Mouse (Mus musculus) liver, embryonic 13.5 days (tissue): Measurements from ENCODE around the gene Sbsn. TPM values are rescaled to one million over a fixed set of nuclear protein-coding genes. Genes with fewer than 3 reads are reported as not detected.

ENCODE experiments used
- ATAC-seq: fragments of 200-750 bp; cut with Nextera tagmentation; 2 replicates; pipeline ENCODE4 v1.8.0; 2017; ENCODE audit warnings: low read depth, mild to moderate bottlenecking, moderate number of reproducible peaks, moderate library complexity
- DNase-seq: peaks from one replicate; pipeline ENCODE4 v3.0.0; 2022
- H3K27ac ChIP-seq: fragments of 300-500 bp; sonication (generic); 2 replicates; pipeline ENCODE4 v1.5.1; 2015; ENCODE audit warnings: moderate library complexity, mild to moderate bottlenecking, inconsistent platforms
- H3K27me3 ChIP-seq: fragments of 300-500 bp; sonication (generic); 2 replicates; pipeline ENCODE4 v1.6.1; 2015; ENCODE audit warnings: mild to moderate bottlenecking, inconsistent platforms
- H3K36me3 ChIP-seq: fragments of 300-500 bp; sonication (generic); 2 replicates; pipeline ENCODE4 v1.6.1; 2015; ENCODE audit warnings: mild to moderate bottlenecking, inconsistent platforms
- H3K4me1 ChIP-seq: fragments of 300-500 bp; sonication (generic); replicated peaks from 2 replicates; pipeline ENCODE4 v1.6.1; 2015; ENCODE audit warnings: inconsistent platforms
- H3K4me2 ChIP-seq: fragments of 300-500 bp; sonication (generic); 2 replicates; pipeline ENCODE4 v1.6.1; 2015; ENCODE audit warnings: inconsistent platforms, mild to moderate bottlenecking, moderate library complexity
- H3K4me3 ChIP-seq: fragments of 300-500 bp; sonication (generic); replicated peaks from 2 replicates; pipeline ENCODE4 v1.5.1; 2015; ENCODE audit warnings: mild to moderate bottlenecking, inconsistent platforms
- H3K9ac ChIP-seq: fragments of 300-500 bp; sonication (generic); 2 replicates; pipeline ENCODE4 v1.6.1; 2015; ENCODE audit warnings: mild to moderate bottlenecking, inconsistent platforms
- H3K9me3 ChIP-seq: fragments of 300-500 bp; sonication (generic); replicated peaks from 2 replicates; pipeline ENCODE4 v1.6.1; 2016; ENCODE audit warnings: inconsistent platforms
- WGBS: fragments of 180-500 bp; shearing (Covaris S2); methylation state at CpG from one replicate; pipeline ENCODE4 v1.1.7; 2015; ENCODE audit not compliant: insufficient replicate concordance; 5-methylcytosine and 5-hydroxymethylcytosine counted together
- polyA plus RNA-seq: library from polyadenylated mRNA; unstranded; fragments of >200 nt; fragmentation: Nextera tagmentation; extraction: Ambion mirVana; gene quantifications from 2 replicates; pipeline ENCODE4 v1.2.1, GENCODE M21; 2015

Sbsn gene
- polyA plus RNA-seq, result 0.08 and 0.22 TPM in 2 replicates

GRCm38 (mm10) chr7:30751086-30751669 is at the start of gene Sbsn:
Gene Sbsn, plus strand, starts transcription at chr7:30751471.
- peaks cover 5% of the 10 kb centered on the region; the same call in 1 of the 2 replicates for H3K9me3 ChIP-seq
- no peak for ATAC-seq
- H3K36me3 ChIP-seq, result no peaks in the 10 kb centered on the region
- H3K4me2 ChIP-seq, result no peak within 1 kb of the TSS
- H3K4me1 ChIP-seq, result no peaks in the 10 kb centered on the region
- 47% methylated on average over 5 of the region's 5 CpGs for WGBS
- no peak within 1 kb of the TSS for H3K9ac ChIP-seq
- H3K27ac ChIP-seq, result no peak within 1 kb of the TSS
- H3K4me3 ChIP-seq, result no peak within 1 kb of the TSS
- H3K27me3 ChIP-seq, result no peaks in the 10 kb centered on the region
- DNase-seq, result no peak

DNA sequence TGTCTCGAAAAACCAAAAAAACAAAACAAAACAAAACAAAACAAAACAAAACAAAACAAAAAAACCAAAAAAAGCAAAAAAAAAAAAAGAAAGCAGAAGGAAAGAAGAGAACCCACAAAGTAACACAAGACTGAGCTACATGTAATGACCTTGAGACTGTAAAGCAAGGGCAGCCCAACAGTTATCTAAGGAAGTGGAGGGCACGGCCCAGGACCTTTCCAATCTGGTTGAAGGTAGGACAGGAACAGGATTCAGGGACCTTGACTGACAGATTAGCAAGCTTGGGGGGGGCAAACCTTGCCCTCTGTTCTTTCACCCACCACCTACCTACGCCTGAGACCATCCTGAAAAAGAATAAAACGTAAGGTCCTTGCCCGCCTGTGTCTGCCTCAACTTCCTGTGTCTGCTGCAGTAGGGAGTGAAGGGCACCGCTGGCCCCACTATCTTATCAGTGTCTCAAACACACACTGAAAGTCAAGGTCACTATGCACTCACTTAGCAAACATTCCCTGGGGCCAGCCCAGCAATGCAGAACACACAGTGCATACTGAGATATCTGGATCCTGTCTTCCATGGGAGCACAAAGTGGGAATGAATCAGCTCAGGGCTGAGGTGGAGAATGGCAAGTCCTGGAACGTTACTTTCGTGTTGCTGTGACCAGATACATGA is 44.9 kb upstream of the Sbsn start:
- H3K4me2 ChIP-seq, result peak overlapping the region; percentile 45
- ATAC-seq (peak; percentile 79), DNase-seq (no peak)
- H3K36me3 ChIP-seq, result no peaks in the 10 kb centered on the region
- H3K27ac ChIP-seq, result peak overlapping the region; percentile 43
- H3K4me3 ChIP-seq, result no peak overlapping the region
- H3K27me3 ChIP-seq, result peaks cover 1% of the 10 kb centered on the region; the same call in 1 of the 2 replicates
- WGBS, result 16% methylated on average over 7 of the region's 8 CpGs
- peaks cover 29% of the 10 kb centered on the region for H3K4me1 ChIP-seq
- H3K9me3 ChIP-seq, result no peaks in the 10 kb centered on the region
- no peak overlapping the region for H3K9ac ChIP-seq

DNA sequence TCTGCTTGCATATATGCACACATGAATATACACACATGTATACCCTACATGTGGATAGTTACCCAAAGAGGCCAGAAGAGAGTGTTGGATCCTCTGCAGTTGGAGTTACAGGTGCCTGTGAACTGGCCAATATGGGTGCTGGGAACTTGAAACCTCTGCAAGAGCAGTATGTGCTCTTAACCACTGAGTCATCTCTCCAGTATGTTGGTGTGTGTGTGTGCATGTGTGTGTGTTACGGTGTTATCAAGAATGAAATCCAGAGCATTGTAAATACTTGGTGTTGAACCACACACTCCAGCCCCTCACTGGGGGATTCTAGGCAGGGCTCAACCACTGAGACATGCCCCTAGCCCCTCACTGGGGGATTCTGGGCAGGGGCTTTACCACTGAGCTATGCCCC is 43.8 kb upstream of the Sbsn start:
- no peaks in the 10 kb centered on the region for H3K9me3 ChIP-seq
- ATAC-seq, result no peak
- no peak overlapping the region for H3K4me2 ChIP-seq
- peaks cover 37% of the 10 kb centered on the region for H3K4me1 ChIP-seq
- DNase-seq, result no peak
- no peak overlapping the region for H3K9ac ChIP-seq
- WGBS, result 80% methylated on average over 1 of the region's 1 CpGs
- no peaks in the 10 kb centered on the region for H3K36me3 ChIP-seq
- no peak overlapping the region for H3K27ac ChIP-seq
- no peak overlapping the region for H3K4me3 ChIP-seq
- H3K27me3 ChIP-seq, result peaks cover 3% of the 10 kb centered on the region; the same call in 1 of the 2 replicates

GRCm38 (mm10) chr7:30711942-30712341 is 39.3 kb upstream of the Sbsn start, which contains the start of gene Atp4a:
Gene Atp4a, plus strand, starts transcription at chr7:30712209.
- peaks cover 23% of the 10 kb centered on the region for H3K4me1 ChIP-seq
- H3K27ac ChIP-seq, result no peak within 1 kb of the TSS
- ATAC-seq (no peak), DNase-seq (no peak)
- no peaks in the 10 kb centered on the region for H3K36me3 ChIP-seq
- H3K4me3 ChIP-seq, result no peak within 1 kb of the TSS
- H3K27me3 ChIP-seq, result peaks cover 35% of the 10 kb centered on the region
- no peak within 1 kb of the TSS for H3K4me2 ChIP-seq
- H3K9me3 ChIP-seq, result no peaks in the 10 kb centered on the region
- H3K9ac ChIP-seq, result no peak within 1 kb of the TSS
- WGBS, result 62% methylated on average over 3 of the region's 3 CpGs

GRCm38 (mm10) chr7:30717006-30717715 is 34.1 kb upstream of the Sbsn start:
- peaks cover 36% of the 10 kb centered on the region for H3K27me3 ChIP-seq
- WGBS, result 2% methylated on average over 43 of the region's 43 CpGs
- peak overlapping the region; percentile 73 for H3K4me2 ChIP-seq
- no peak overlapping the region for H3K9ac ChIP-seq
- peak overlapping the region; percentile 48 for H3K4me3 ChIP-seq
- ATAC-seq (peak; percentile 95), DNase-seq (peak; percentile 91)
- no peaks in the 10 kb centered on the region for H3K9me3 ChIP-seq
- no peak overlapping the region for H3K27ac ChIP-seq
- no peaks in the 10 kb centered on the region for H3K36me3 ChIP-seq
- H3K4me1 ChIP-seq, result peaks cover 24% of the 10 kb centered on the region

- WGBS, result 13% methylated on average over 14 of the region's 14 CpGs
- Histone ChIP-seq H3K4me2 (peak overlapping the region; percentile 73), H3K9ac (no peak overlapping the region), H3K36me3 (no peaks in the 10 kb centered on the region), H3K9me3 (no peaks in the 10 kb centered on the region), H3K27me3 (peaks cover 33% of the 10 kb centered on the region), H3K4me1 (peaks cover 25% of the 10 kb centered on the region), H3K4me3 (peak overlapping the region; percentile 48), H3K27ac (no peak overlapping the region)
- ATAC-seq, result no peak
- DNase-seq, result no peak
Measured at GRCm38 (mm10) chr7:30717716-30718046, 33.6 kb upstream of the Sbsn start.

DNA sequence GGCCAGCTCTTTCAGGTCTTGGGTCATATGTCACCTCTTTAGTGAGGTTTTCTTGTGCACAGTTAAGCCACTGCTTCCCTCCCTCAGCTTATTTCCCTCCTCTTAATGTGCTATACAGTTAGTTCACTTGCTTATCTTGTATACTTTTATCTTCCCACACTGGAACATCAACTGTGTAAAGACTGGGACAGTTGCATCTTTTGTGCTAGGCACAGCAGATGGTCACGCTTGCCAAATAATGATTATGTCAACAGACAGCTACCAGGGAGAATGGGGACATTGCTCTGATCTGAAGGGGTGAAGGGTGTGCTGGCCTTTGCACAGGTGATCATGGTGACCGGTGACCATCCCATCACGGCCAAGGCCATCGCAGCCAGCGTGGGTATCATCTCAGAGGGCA is 31.6 kb upstream of the Sbsn start:
- Histone ChIP-seq H3K4me2 (no peak overlapping the region), H3K27me3 (peaks cover 26% of the 10 kb centered on the region), H3K9ac (no peak overlapping the region), H3K4me3 (no peak overlapping the region), H3K9me3 (no peaks in the 10 kb centered on the region), H3K36me3 (no peaks in the 10 kb centered on the region), H3K4me1 (peaks cover 31% of the 10 kb centered on the region), H3K27ac (no peak overlapping the region)
- DNase-seq, result no peak
- ATAC-seq, result no peak
- 69% methylated on average over 5 of the region's 5 CpGs for WGBS

GRCm38 (mm10) chr7:30721286-30721685 is 30.0 kb upstream of the Sbsn start:
- H3K9me3 ChIP-seq, result no peaks in the 10 kb centered on the region
- 76% methylated on average over 7 of the region's 7 CpGs for WGBS
- no peak for DNase-seq
- H3K27me3 ChIP-seq, result peaks cover 10% of the 10 kb centered on the region
- peaks cover 31% of the 10 kb centered on the region for H3K4me1 ChIP-seq
- H3K36me3 ChIP-seq, result peaks cover 6% of the 10 kb centered on the region; the same call in 1 of the 2 replicates
- H3K4me2 ChIP-seq, result no peak overlapping the region
- no peak overlapping the region for H3K27ac ChIP-seq
- H3K4me3 ChIP-seq, result no peak overlapping the region
- H3K9ac ChIP-seq, result no peak overlapping the region
- no peak for ATAC-seq

DNA sequence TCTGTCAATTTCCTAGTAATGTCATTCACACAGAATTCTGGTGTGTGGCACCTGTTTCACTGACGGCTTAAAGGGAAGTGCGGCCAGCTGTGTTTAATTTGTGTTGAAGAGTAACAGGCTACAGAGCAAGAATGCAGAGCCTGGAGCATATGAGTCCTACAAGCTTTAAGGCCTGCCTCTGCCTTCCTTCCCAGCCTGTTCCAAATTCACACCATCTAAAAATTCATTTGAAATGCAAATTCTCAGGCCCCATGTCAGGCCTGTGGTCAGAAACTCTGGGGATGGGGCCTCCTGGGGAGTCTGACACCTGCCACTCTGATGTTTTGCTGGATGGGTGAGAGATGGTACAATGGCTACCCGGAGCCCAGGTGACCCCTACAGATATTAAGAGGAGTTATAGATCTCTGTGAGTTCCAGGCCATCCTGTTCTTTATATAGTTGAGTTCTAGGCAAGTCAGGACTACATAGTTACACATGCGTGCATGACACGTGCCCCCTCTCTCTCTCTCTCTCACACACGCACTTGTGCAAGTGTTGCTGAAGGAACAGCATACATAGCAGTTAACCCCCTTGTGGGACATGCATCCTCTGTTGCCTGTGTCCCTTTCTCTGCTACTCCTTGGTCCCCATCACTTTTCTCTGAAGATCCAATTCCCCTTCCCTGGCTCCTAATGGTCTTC is 27.9 kb upstream of the Sbsn start:
- H3K9ac ChIP-seq, result no peak overlapping the region
- ATAC-seq (no peak), DNase-seq (no peak)
- no peak overlapping the region for H3K4me3 ChIP-seq
- peaks cover 24% of the 10 kb centered on the region for H3K4me1 ChIP-seq
- no peak overlapping the region for H3K27ac ChIP-seq
- no peaks in the 10 kb centered on the region for H3K9me3 ChIP-seq
- peaks cover 22% of the 10 kb centered on the region for H3K36me3 ChIP-seq
- H3K27me3 ChIP-seq, result no peaks in the 10 kb centered on the region
- H3K4me2 ChIP-seq, result no peak overlapping the region
- 52% methylated on average over 6 of the region's 6 CpGs for WGBS

DNA sequence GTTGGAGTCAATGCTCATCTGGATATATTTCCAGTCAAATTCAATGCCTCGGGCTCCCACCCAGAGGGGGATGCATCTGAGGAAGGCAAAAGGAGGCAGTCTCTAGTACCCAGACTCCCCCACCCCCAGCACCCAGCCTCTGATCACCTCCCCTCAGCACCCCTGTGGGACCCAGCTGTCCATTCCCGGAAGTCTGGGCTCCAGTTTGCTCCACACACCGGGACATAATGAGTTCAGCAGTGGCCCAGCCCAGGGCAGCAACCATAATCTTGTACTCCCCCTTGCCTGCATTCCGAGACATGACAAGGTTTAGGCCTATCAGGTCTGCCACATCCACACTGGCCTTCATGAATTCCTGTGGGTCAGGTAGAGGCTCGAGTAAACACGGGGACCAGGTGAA is 23.1 kb upstream of the Sbsn start:
- Histone ChIP-seq H3K36me3 (peaks cover 31% of the 10 kb centered on the region), H3K9me3 (no peaks in the 10 kb centered on the region), H3K4me3 (peak overlapping the region; percentile 77), H3K4me2 (peak overlapping the region; percentile 92), H3K27me3 (no peaks in the 10 kb centered on the region), H3K4me1 (peaks cover 35% of the 10 kb centered on the region), H3K9ac (peak overlapping the region; percentile 87), H3K27ac (peak overlapping the region; percentile 11; the same call in 1 of the 2 replicates)
- 71% methylated on average over 6 of the region's 6 CpGs for WGBS
- ATAC-seq, result no peak
- DNase-seq, result no peak

GRCm38 (mm10) chr7:30728739-30729395 is 22.4 kb upstream of the Sbsn start:
- peak; percentile 26 for ATAC-seq

More at GRCm38 (mm10) chr7:30728739-30729395, 22.4 kb upstream of the Sbsn start:
- peak overlapping the region; percentile 92 for H3K4me2 ChIP-seq
- WGBS, result 6% methylated on average over 26 of the region's 26 CpGs
- H3K9ac ChIP-seq, result peak overlapping the region; percentile 87
- no peaks in the 10 kb centered on the region for H3K27me3 ChIP-seq
- peaks cover 36% of the 10 kb centered on the region for H3K36me3 ChIP-seq
- H3K9me3 ChIP-seq, result no peaks in the 10 kb centered on the region
- no peak for DNase-seq
- H3K4me3 ChIP-seq, result peak overlapping the region; percentile 77
- H3K4me1 ChIP-seq, result peaks cover 30% of the 10 kb centered on the region
- peak overlapping the region; percentile 92 for H3K27ac ChIP-seq
